Mouse (Mus musculus): ENCODE data around the gene Kcnmb4. TPM values are rescaled to one million over a fixed set of nuclear protein-coding genes. Genes with fewer than 3 reads are reported as not detected.

Gene Kcnmb4
- total and polyA plus RNA-seq, 3 experiments = 0.44 TPM; not detected in 2

- DNase-seq (ENCODE audit: low spot score) (no peak), ATAC-seq (ENCODE audit: extremely low read depth, insufficient number of reproducible peaks, low FRiP score, poor library complexity, severe bottlenecking) (no peak; the same call in 1 of the 2 replicates)
- Histone ChIP-seq H3K27me3 (ENCODE audit: insufficient read depth, low read length) (no peaks in the 10 kb centered on the region), H3K36me3 (replicated peaks) (peaks cover 15% of the 10 kb centered on the region), H3K9me3 (replicated peaks) (no peaks in the 10 kb centered on the region), H3K4me3 (ENCODE audit: low read depth, low read length) (peak overlapping the region; percentile 19; the same call in 1 of the 2 replicates), H3K4me1 (ENCODE audit: insufficient read depth, low read depth, low read length) (peaks cover 53% of the 10 kb centered on the region)
- TF ChIP-seq CTCF (IDR thresholded peaks at IDR 0.05; ENCODE audit: low read depth, low read length) (no peak), GATA2 (IDR thresholded peaks at IDR 0.05; ENCODE audit: borderline replicate concordance, low read depth, low read length) (no peak)
Observed at GRCm38 (mm10) chr10:116512521-116513253, 39.0 kb upstream of the Kcnmb4 start.

GRCm38 (mm10) chr10:116505303-116506014 is 31.8 kb upstream of the Kcnmb4 start:
- peaks cover 13% of the 10 kb centered on the region for H3K4me1 ChIP-seq (ENCODE audit: insufficient read depth, low read depth, low read length)
- H3K9me3 ChIP-seq (replicated peaks) = no peaks in the 10 kb centered on the region
- no peak overlapping the region for H3K4me3 ChIP-seq (ENCODE audit: low read depth, low read length)
- TF ChIP-seq GATA1 (IDR thresholded peaks at IDR 0.05; ENCODE audit: borderline replicate concordance, low read length) (no peak), GATA2 (IDR thresholded peaks at IDR 0.05; ENCODE audit: borderline replicate concordance, low read depth, low read length) (no peak), CTCF (IDR thresholded peaks at IDR 0.05; ENCODE audit: low read depth, low read length) (no peak), TAL1 (conservative IDR thresholded peaks at IDR 0.05; ENCODE audit: low read depth, low read length) (no peak), POLR2AphosphoS5 (IDR thresholded peaks at IDR 0.05; ENCODE audit: insufficient replicate concordance, low read depth, low read length) (no peak)
- no peaks in the 10 kb centered on the region for H3K27me3 ChIP-seq (ENCODE audit: insufficient read depth, low read length)
- peaks cover 30% of the 10 kb centered on the region for H3K36me3 ChIP-seq (replicated peaks)
- DNase-seq (ENCODE audit: low spot score) (no peak), ATAC-seq (ENCODE audit: extremely low read depth, insufficient number of reproducible peaks, low FRiP score, poor library complexity, severe bottlenecking) (peak; percentile 86)

- peaks cover 6% of the 10 kb centered on the region for H3K4me1 ChIP-seq (ENCODE audit: insufficient read depth, low read depth, low read length)
- H3K4me3 ChIP-seq (ENCODE audit: low read depth, low read length) = no peak overlapping the region
- H3K9me3 ChIP-seq (replicated peaks) = no peaks in the 10 kb centered on the region
- DNase-seq (ENCODE audit: low spot score) (no peak), ATAC-seq (ENCODE audit: extremely low read depth, insufficient number of reproducible peaks, low FRiP score, poor library complexity, severe bottlenecking) (no peak)
- no peak for TF ChIP-seq POLR2AphosphoS5 (IDR thresholded peaks at IDR 0.05; ENCODE audit: insufficient replicate concordance, low read depth, low read length)
- TF ChIP-seq TAL1 (conservative IDR thresholded peaks at IDR 0.05; ENCODE audit: low read depth, low read length) = no peak
- no peak for TF ChIP-seq GATA2 (IDR thresholded peaks at IDR 0.05; ENCODE audit: borderline replicate concordance, low read depth, low read length)
- no peak for TF ChIP-seq CTCF (IDR thresholded peaks at IDR 0.05; ENCODE audit: low read depth, low read length)
- no peak for TF ChIP-seq GATA1 (IDR thresholded peaks at IDR 0.05; ENCODE audit: borderline replicate concordance, low read length)
- H3K27me3 ChIP-seq (ENCODE audit: insufficient read depth, low read length) = no peaks in the 10 kb centered on the region
- H3K36me3 ChIP-seq (replicated peaks) = peaks cover 66% of the 10 kb centered on the region
Observed at GRCm38 (mm10) chr10:116492768-116493167, 19.1 kb upstream of the Kcnmb4 start.

DNA sequence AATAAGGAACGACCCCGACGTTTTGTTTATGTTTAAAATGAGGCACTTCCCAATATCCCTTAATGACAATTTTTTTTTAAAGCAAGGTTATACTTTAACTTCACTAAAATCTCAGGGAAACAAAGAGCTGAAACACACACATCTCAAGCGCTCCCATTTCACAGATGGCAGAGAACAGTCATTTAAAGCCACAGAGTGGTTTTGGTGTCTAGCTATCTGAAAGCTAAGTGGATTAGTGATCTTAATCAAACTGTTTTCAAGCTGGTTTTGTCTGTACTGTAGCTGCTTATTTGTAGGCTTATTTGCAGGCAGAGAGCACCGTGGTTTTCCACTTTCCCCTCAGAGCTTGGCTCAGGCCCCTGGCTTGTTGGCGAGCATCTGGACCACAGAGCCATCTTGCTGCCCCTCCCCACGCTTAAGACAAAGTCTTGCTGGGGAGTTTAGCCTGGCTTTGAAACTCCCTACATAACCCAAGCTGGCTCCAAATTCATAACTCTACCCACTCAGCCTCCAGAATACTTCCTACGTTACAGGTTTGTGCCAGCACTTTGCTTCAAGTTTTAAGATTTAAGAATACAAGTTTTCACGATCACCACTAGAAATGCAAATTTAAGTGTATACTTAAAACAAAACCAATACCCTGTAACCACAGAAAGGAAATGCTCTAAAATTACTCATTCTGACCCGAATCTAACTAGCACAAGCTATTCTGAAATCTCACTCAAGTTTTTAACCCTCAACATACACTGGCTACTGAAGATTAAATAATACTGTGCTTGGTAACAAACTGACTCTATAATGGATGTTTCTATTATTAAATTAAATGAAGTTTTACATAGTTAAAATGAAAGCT is 13.4 kb upstream of the Kcnmb4 start:
- Histone ChIP-seq H3K9me3 (replicated peaks) (no peaks in the 10 kb centered on the region), H3K4me1 (ENCODE audit: insufficient read depth, low read depth, low read length) (peaks cover 6% of the 10 kb centered on the region), H3K4me3 (ENCODE audit: low read depth, low read length) (no peak overlapping the region), H3K36me3 (replicated peaks) (peaks cover 64% of the 10 kb centered on the region), H3K27me3 (ENCODE audit: insufficient read depth, low read length) (no peaks in the 10 kb centered on the region)
- no peak for ATAC-seq (ENCODE audit: extremely low read depth, insufficient number of reproducible peaks, low FRiP score, poor library complexity, severe bottlenecking)
- TF ChIP-seq POLR2AphosphoS5 (IDR thresholded peaks at IDR 0.05; ENCODE audit: insufficient replicate concordance, low read depth, low read length) = no peak
- TF ChIP-seq GATA2 (IDR thresholded peaks at IDR 0.05; ENCODE audit: borderline replicate concordance, low read depth, low read length) = no peak
- TF ChIP-seq TAL1 (conservative IDR thresholded peaks at IDR 0.05; ENCODE audit: low read depth, low read length) = no peak
- TF ChIP-seq CTCF (IDR thresholded peaks at IDR 0.05; ENCODE audit: low read depth, low read length) = no peak
- no peak for TF ChIP-seq GATA1 (IDR thresholded peaks at IDR 0.05; ENCODE audit: borderline replicate concordance, low read length)
- no peak for DNase-seq (ENCODE audit: low spot score)

GRCm38 (mm10) chr10:116481917-116482316 is 8.2 kb upstream of the Kcnmb4 start:
- ATAC-seq (ENCODE audit: extremely low read depth, insufficient number of reproducible peaks, low FRiP score, poor library complexity, severe bottlenecking) (no peak), DNase-seq (ENCODE audit: low spot score) (no peak)
- Histone ChIP-seq H3K9me3 (replicated peaks) (no peaks in the 10 kb centered on the region), H3K4me3 (ENCODE audit: low read depth, low read length) (no peak overlapping the region), H3K4me1 (ENCODE audit: insufficient read depth, low read depth, low read length) (peaks cover 7% of the 10 kb centered on the region), H3K36me3 (replicated peaks) (peaks cover 45% of the 10 kb centered on the region), H3K27me3 (ENCODE audit: insufficient read depth, low read length) (no peaks in the 10 kb centered on the region)
- TF ChIP-seq TAL1 (conservative IDR thresholded peaks at IDR 0.05; ENCODE audit: low read depth, low read length) = no peak
- TF ChIP-seq GATA2 (IDR thresholded peaks at IDR 0.05; ENCODE audit: borderline replicate concordance, low read depth, low read length) = no peak
- no peak for TF ChIP-seq GATA1 (IDR thresholded peaks at IDR 0.05; ENCODE audit: borderline replicate concordance, low read length)
- no peak for TF ChIP-seq POLR2AphosphoS5 (IDR thresholded peaks at IDR 0.05; ENCODE audit: insufficient replicate concordance, low read depth, low read length)
- no peak for TF ChIP-seq CTCF (IDR thresholded peaks at IDR 0.05; ENCODE audit: low read depth, low read length)

DNA sequence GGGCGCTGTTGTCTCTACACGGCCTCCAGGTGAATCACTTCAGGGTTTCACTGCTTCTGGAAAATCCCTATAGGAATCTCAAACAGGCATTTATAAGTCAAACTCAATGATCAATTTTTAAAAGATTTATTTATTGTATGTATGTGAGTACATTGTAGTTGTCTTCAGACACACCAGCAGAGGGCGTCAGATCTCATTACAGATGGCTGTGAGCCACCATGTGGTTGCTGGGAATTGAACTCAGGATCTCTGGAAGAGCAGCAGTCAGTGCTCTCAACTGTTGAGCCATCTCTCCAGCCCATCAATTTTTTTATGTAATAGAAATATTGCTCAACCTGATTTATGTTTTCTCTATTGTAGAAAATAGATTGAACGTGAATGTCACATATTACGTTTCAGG is 7.3 kb upstream of the Kcnmb4 start:
- peaks cover 3% of the 10 kb centered on the region for H3K9me3 ChIP-seq (replicated peaks)
- no peak overlapping the region for H3K4me3 ChIP-seq (ENCODE audit: low read depth, low read length)
- no peaks in the 10 kb centered on the region for H3K27me3 ChIP-seq (ENCODE audit: insufficient read depth, low read length)
- DNase-seq (ENCODE audit: low spot score) (no peak), ATAC-seq (ENCODE audit: extremely low read depth, insufficient number of reproducible peaks, low FRiP score, poor library complexity, severe bottlenecking) (no peak)
- TF ChIP-seq CTCF (IDR thresholded peaks at IDR 0.05; ENCODE audit: low read depth, low read length) (no peak), GATA2 (IDR thresholded peaks at IDR 0.05; ENCODE audit: borderline replicate concordance, low read depth, low read length) (no peak), GATA1 (IDR thresholded peaks at IDR 0.05; ENCODE audit: borderline replicate concordance, low read length) (no peak), TAL1 (conservative IDR thresholded peaks at IDR 0.05; ENCODE audit: low read depth, low read length) (no peak), POLR2AphosphoS5 (IDR thresholded peaks at IDR 0.05; ENCODE audit: insufficient replicate concordance, low read depth, low read length) (no peak)
- H3K36me3 ChIP-seq (replicated peaks) = peaks cover 39% of the 10 kb centered on the region
- peaks cover 7% of the 10 kb centered on the region for H3K4me1 ChIP-seq (ENCODE audit: insufficient read depth, low read depth, low read length)

All from G1E (cell line).